Mouse (Mus musculus): ENCODE data around the gene Pnrc2. TPM values are rescaled to one million over a fixed set of nuclear protein-coding genes. Genes with fewer than 3 reads are reported as not detected.

Pnrc2 gene
- polyA plus RNA-seq, 1 experiment: 28.6 TPM

DNA sequence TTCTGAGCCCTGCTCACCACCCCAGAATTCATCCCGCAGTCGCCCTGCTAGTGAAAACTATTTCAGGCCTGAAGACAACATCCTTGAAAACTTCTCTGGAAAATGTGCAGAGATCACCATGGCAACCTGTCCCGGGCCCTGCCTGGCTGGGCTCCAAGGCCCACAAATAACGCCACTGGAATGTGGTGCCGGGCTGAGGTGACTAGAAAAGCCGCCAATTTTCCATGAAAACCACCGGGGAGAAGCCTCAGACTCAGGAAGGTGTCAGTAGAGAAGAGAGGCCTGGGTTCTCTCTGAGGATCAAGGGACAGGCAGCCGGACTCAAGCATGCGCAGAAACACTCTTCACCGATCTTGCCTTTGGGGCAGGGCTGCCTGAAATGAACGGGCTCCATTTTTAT, 45.2 kb downstream of the Pnrc2 start:
- Histone ChIP-seq H3K4me1 (replicated peaks; ENCODE audit: control insufficient read depth, insufficient read depth, low read length) (no peaks in the 10 kb centered on the region), H3K4me3 (ENCODE audit: control insufficient read depth, insufficient read depth, low read length) (no peak overlapping the region), H3K27ac (ENCODE audit: control insufficient read depth, insufficient read depth, low read length) (no peak overlapping the region), H3K36me3 (ENCODE audit: control insufficient read depth, insufficient read depth, low read length) (no peaks in the 10 kb centered on the region), H3K27me3 (ENCODE audit: control insufficient read depth, insufficient read depth, low read length) (no peaks in the 10 kb centered on the region)
- no peak for TF ChIP-seq POLR2A (IDR thresholded peaks at IDR 0.05; ENCODE audit: control insufficient read depth, extremely low read depth, insufficient read depth, low read length, poor library complexity)
- TF ChIP-seq CTCF (IDR thresholded peaks at IDR 0.05; ENCODE audit: borderline replicate concordance, control insufficient read depth, extremely low read depth, insufficient read depth, low read length, poor library complexity): no peak
- no peak for DNase-seq
- 88% methylated on average over 11 of the region's 11 CpGs for WGBS

DNA sequence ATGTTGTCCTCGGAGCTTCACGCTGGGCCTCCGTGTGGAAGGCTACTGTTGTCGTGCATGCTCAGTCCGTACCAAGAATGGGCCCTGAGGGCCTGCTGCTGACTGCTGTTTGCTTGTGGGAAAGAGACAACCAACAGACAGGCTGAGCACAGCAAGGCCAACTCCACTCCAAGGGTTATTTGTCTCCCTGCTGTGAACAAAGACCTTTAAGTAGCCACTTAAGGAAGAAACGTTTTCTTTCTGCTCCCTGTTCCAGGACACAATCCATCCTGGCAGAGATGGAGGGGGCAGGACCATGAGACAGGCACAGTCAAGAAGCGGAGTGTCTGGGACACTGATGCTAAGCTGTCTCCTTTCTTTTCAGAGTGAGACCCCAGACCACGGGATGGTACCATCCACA, 49.4 kb downstream of the Pnrc2 start:
- 89% methylated on average over 8 of the region's 8 CpGs for whole genome bisulfite sequencing
- Histone ChIP-seq H3K36me3 (ENCODE audit: control insufficient read depth, insufficient read depth, low read length) (no peaks in the 10 kb centered on the region), H3K27me3 (ENCODE audit: control insufficient read depth, insufficient read depth, low read length) (no peaks in the 10 kb centered on the region), H3K4me3 (ENCODE audit: control insufficient read depth, insufficient read depth, low read length) (no peak overlapping the region), H3K27ac (ENCODE audit: control insufficient read depth, insufficient read depth, low read length) (no peak overlapping the region), H3K4me1 (replicated peaks; ENCODE audit: control insufficient read depth, insufficient read depth, low read length) (no peaks in the 10 kb centered on the region)
- no peak for DNase-seq
- no peak for TF ChIP-seq POLR2A (IDR thresholded peaks at IDR 0.05; ENCODE audit: control insufficient read depth, extremely low read depth, insufficient read depth, low read length, poor library complexity)
- no peak for TF ChIP-seq CTCF (IDR thresholded peaks at IDR 0.05; ENCODE audit: borderline replicate concordance, control insufficient read depth, extremely low read depth, insufficient read depth, low read length, poor library complexity)

DNA sequence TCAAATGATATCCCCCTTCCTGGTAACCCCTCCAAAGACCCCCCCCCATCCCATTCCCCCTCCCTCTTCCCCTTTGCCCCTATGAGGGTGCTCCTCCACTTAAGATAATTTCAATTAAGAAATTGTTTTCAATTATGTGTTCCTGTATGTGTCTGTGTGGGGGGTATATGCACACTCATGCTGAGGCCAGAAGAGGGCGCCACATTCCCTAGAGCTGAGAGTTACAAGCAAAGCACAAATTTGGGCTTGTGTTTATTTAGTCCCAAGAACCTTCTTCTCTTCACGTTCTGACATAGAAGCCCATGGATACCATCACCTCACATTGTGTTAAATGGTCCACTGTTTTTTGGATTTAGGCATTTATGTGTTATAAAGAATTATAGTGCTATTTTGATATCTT, 50.4 kb downstream of the Pnrc2 start:
- DNase-seq: peak; percentile 35
- TF ChIP-seq CTCF (IDR thresholded peaks at IDR 0.05; ENCODE audit: borderline replicate concordance, control insufficient read depth, extremely low read depth, insufficient read depth, low read length, poor library complexity) (no peak), POLR2A (IDR thresholded peaks at IDR 0.05; ENCODE audit: control insufficient read depth, extremely low read depth, insufficient read depth, low read length, poor library complexity) (no peak)
- 91% methylated on average over 2 of the region's 2 CpGs for WGBS

DNA sequence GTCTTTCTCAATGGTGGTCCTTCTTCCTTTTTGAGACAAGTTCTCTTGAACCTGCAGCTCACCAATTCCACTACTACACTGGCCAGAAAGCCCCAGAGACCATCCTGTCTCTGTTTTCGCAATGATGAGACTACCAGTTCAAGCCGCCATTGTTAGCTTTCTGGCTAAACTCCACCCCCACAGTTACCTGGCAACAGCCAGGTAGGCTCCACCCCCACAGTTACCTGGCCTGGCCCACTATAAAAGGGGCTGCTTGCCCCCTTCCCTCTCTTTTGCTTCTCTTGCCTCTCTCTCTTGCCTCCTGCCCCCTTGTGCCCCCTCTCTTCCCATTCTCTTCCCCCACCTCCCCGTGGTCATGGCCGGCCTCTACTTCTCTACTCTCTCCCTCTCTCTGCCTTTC, 51.9 kb downstream of the Pnrc2 start:
- no peak overlapping the region for H3K4me3 ChIP-seq (ENCODE audit: control insufficient read depth, insufficient read depth, low read length)
- no peaks in the 10 kb centered on the region for H3K36me3 ChIP-seq (ENCODE audit: control insufficient read depth, insufficient read depth, low read length)
- no peaks in the 10 kb centered on the region for H3K27me3 ChIP-seq (ENCODE audit: control insufficient read depth, insufficient read depth, low read length)
- TF ChIP-seq CTCF (IDR thresholded peaks at IDR 0.05; ENCODE audit: borderline replicate concordance, control insufficient read depth, extremely low read depth, insufficient read depth, low read length, poor library complexity) (no peak), POLR2A (IDR thresholded peaks at IDR 0.05; ENCODE audit: control insufficient read depth, extremely low read depth, insufficient read depth, low read length, poor library complexity) (no peak)
- no peak for DNase-seq
- H3K4me1 ChIP-seq (replicated peaks; ENCODE audit: control insufficient read depth, insufficient read depth, low read length): no peaks in the 10 kb centered on the region
- 93% methylated on average over 4 of the region's 4 CpGs for WGBS
- no peak overlapping the region for H3K27ac ChIP-seq (ENCODE audit: control insufficient read depth, insufficient read depth, low read length)

More for the DNA sequence above, 50.4 kb downstream of the Pnrc2 start:
- H3K36me3 ChIP-seq (ENCODE audit: control insufficient read depth, insufficient read depth, low read length): no peaks in the 10 kb centered on the region
- no peak overlapping the region for H3K4me3 ChIP-seq (ENCODE audit: control insufficient read depth, insufficient read depth, low read length)
- no peaks in the 10 kb centered on the region for H3K4me1 ChIP-seq (replicated peaks; ENCODE audit: control insufficient read depth, insufficient read depth, low read length)
- no peaks in the 10 kb centered on the region for H3K27me3 ChIP-seq (ENCODE audit: control insufficient read depth, insufficient read depth, low read length)
- H3K27ac ChIP-seq (ENCODE audit: control insufficient read depth, insufficient read depth, low read length): no peak overlapping the region

Other genes starting within 250 kb of the Pnrc2 start
- gene Ifnlr1, start 187.6 kb downstream of the Pnrc2 start, polyA plus RNA-seq (2012; rRNA removed): 2.0 and 2.5 TPM in 2 replicates
- 0.24 and 0.40 TPM in 2 replicates for gene Il22ra1, start 145.7 kb downstream of the Pnrc2 start, polyA plus RNA-seq (2012; rRNA removed)
- gene Myom3, start 114.1 kb downstream of the Pnrc2 start, polyA plus RNA-seq (2012; rRNA removed): 0.08 and 0.13 TPM in 2 replicates
- gene Srsf10, start 18.1 kb downstream of the Pnrc2 start, polyA plus RNA-seq (2012; rRNA removed): 194 and 220 TPM in 2 replicates
- 9.3 and 9.5 TPM in 2 replicates for gene Cnr2, start 21.5 kb upstream of the Pnrc2 start, polyA plus RNA-seq (2012; rRNA removed)
- gene Fuca1, start 46.9 kb upstream of the Pnrc2 start, polyA plus RNA-seq (2012; rRNA removed): 37.5 and 43.5 TPM in 2 replicates
- 46.4 and 53.1 TPM in 2 replicates for gene Hmgcl, start 72.6 kb upstream of the Pnrc2 start, polyA plus RNA-seq (2012; rRNA removed)
- gene Gale, start 89.9 kb upstream of the Pnrc2 start, polyA plus RNA-seq (2012; rRNA removed): 37.0 and 38.4 TPM in 2 replicates
- 214 and 224 TPM in 2 replicates for gene Lypla2, start 98.8 kb upstream of the Pnrc2 start, polyA plus RNA-seq (2012; rRNA removed)
- 140 and 171 TPM in 2 replicates for gene Pithd1, start 113.4 kb upstream of the Pnrc2 start, polyA plus RNA-seq (2012; rRNA removed)
- 18.6 and 20.4 TPM in 2 replicates for gene Eloa, start 147.9 kb upstream of the Pnrc2 start, polyA plus RNA-seq (2012; rRNA removed)
- gene Rpl11, start 179.6 kb upstream of the Pnrc2 start, polyA plus RNA-seq (2012; rRNA removed): 418 and 466 TPM in 2 replicates